Mouse (Mus musculus) CH12F3 (cell line): ENCODE results near the gene Tbc1d2b.

ENCODE experiments used
- in situ Hi-C: fragments of 300-500 bp; cut with MboI; formaldehyde crosslinking; loops from 2 replicates; pipeline ENCODE4 v1.14.3; 2020; ENCODE audit warnings: low sequenced_read_pairs

Tbc1d2b gene

GRCm38 (mm10) chr9:90181656-90182388 is 88.8 kb downstream of the Tbc1d2b start:
- in situ Hi-C loops = no loop called here

GRCm38 (mm10) chr9:90179409-90179808 is 91.2 kb downstream of the Tbc1d2b start:
- in situ Hi-C loops = no loop called here

GRCm38 (mm10) chr9:90173330-90173729 is 97.3 kb downstream of the Tbc1d2b start:
- in situ Hi-C loops = no loop called here

GRCm38 (mm10) chr9:90172528-90173321 is 97.9 kb downstream of the Tbc1d2b start:
- in situ Hi-C loops = no loop called here

- in situ Hi-C loops = no loop called here
Measured at GRCm38 (mm10) chr9:90171421-90171820, 99.2 kb downstream of the Tbc1d2b start.

GRCm38 (mm10) chr9:90169965-90170364 is 100.6 kb downstream of the Tbc1d2b start:
- in situ Hi-C loops = no loop called here

GRCm38 (mm10) chr9:90166615-90167014 is 104.0 kb downstream of the Tbc1d2b start:
- in situ Hi-C loops = no loop called here

GRCm38 (mm10) chr9:90165590-90165989 is 105.0 kb downstream of the Tbc1d2b start:
- in situ Hi-C loops = no loop called here

GRCm38 (mm10) chr9:90164670-90165453 is 105.7 kb downstream of the Tbc1d2b start:
- in situ Hi-C loops = no loop called here

- in situ Hi-C loops = no loop called here
Measured at GRCm38 (mm10) chr9:90163749-90164095, 106.9 kb downstream of the Tbc1d2b start.

GRCm38 (mm10) chr9:90162926-90163748 is 107.5 kb downstream of the Tbc1d2b start, which contains the start of gene Adamts7:
TSS of gene Adamts7 (plus strand) at chr9:90163069.
- in situ Hi-C loops = no loop called here

- in situ Hi-C loops = no loop called here
Measured at GRCm38 (mm10) chr9:90162243-90162925, 108.2 kb downstream of the Tbc1d2b start.
